Mouse (Mus musculus) mouse trophoblast stem cell (cell line): ENCODE results near the gene Rasgef1b.

Experiments
- in situ Hi-C, 2 experiments: fragments of 300-500 bp; cut with MseI, MboI; formaldehyde crosslinking; loops; 2 replicates in 1 of 2; 3 replicates in 1 of 2; pipeline ENCODE4 v1.15.1; 2025

The Rasgef1b gene

GRCm38 (mm10) chr5:99541999-99542765 lies 186.7 kb downstream of the Rasgef1b start:
- in situ Hi-C loops: no loop called here

GRCm38 (mm10) chr5:99541321-99541895 lies 187.5 kb downstream of the Rasgef1b start:
- in situ Hi-C loops: no loop called here

- in situ Hi-C loops: no loop called here
Measured at GRCm38 (mm10) chr5:99533416-99533815, 195.4 kb downstream of the Rasgef1b start.

- in situ Hi-C loops: no loop called here
Measured at GRCm38 (mm10) chr5:99526797-99527201, 202.1 kb downstream of the Rasgef1b start.

GRCm38 (mm10) chr5:99525649-99526048 lies 203.2 kb downstream of the Rasgef1b start:
- in situ Hi-C loops: no loop called here

- in situ Hi-C loops: no loop called here
Measured at GRCm38 (mm10) chr5:99522571-99523269, 206.1 kb downstream of the Rasgef1b start.

- in situ Hi-C loops: no loop called here
Measured at GRCm38 (mm10) chr5:99521411-99521810, 207.5 kb downstream of the Rasgef1b start.

GRCm38 (mm10) chr5:99519556-99519955 lies 209.3 kb downstream of the Rasgef1b start:
- in situ Hi-C loops: no loop called here

GRCm38 (mm10) chr5:99519023-99519422 lies 209.8 kb downstream of the Rasgef1b start:
- in situ Hi-C loops: no loop called here

- in situ Hi-C loops: no loop called here
Measured at GRCm38 (mm10) chr5:99516207-99516606, 212.7 kb downstream of the Rasgef1b start.

GRCm38 (mm10) chr5:99515764-99516163 lies 213.1 kb downstream of the Rasgef1b start:
- in situ Hi-C loops: no loop called here

GRCm38 (mm10) chr5:99513209-99513880 lies 215.5 kb downstream of the Rasgef1b start:
- in situ Hi-C loops: no loop called here

- in situ Hi-C loops: no loop called here
Measured at GRCm38 (mm10) chr5:99511081-99511480, 217.8 kb downstream of the Rasgef1b start.

GRCm38 (mm10) chr5:99506109-99506508 lies 222.8 kb downstream of the Rasgef1b start:
- in situ Hi-C loops: no loop called here

GRCm38 (mm10) chr5:99504349-99504830 lies 224.5 kb downstream of the Rasgef1b start:
- in situ Hi-C loops: no loop called here

- in situ Hi-C loops: no loop called here
Measured at GRCm38 (mm10) chr5:99502681-99503080, 226.2 kb downstream of the Rasgef1b start.

GRCm38 (mm10) chr5:99499404-99500089 lies 229.3 kb downstream of the Rasgef1b start:
- in situ Hi-C loops: no loop called here

- in situ Hi-C loops: no loop called here
Measured at GRCm38 (mm10) chr5:99497856-99498255, 231.0 kb downstream of the Rasgef1b start.

- in situ Hi-C loops: no loop called here
Measured at GRCm38 (mm10) chr5:99496931-99497782, 231.7 kb downstream of the Rasgef1b start.

GRCm38 (mm10) chr5:99496157-99496453 lies 232.8 kb downstream of the Rasgef1b start:
- in situ Hi-C loops: no loop called here
